Comparison of ENCODE assay signal across 16 mouse cellular contexts in the genomic region with DNA sequence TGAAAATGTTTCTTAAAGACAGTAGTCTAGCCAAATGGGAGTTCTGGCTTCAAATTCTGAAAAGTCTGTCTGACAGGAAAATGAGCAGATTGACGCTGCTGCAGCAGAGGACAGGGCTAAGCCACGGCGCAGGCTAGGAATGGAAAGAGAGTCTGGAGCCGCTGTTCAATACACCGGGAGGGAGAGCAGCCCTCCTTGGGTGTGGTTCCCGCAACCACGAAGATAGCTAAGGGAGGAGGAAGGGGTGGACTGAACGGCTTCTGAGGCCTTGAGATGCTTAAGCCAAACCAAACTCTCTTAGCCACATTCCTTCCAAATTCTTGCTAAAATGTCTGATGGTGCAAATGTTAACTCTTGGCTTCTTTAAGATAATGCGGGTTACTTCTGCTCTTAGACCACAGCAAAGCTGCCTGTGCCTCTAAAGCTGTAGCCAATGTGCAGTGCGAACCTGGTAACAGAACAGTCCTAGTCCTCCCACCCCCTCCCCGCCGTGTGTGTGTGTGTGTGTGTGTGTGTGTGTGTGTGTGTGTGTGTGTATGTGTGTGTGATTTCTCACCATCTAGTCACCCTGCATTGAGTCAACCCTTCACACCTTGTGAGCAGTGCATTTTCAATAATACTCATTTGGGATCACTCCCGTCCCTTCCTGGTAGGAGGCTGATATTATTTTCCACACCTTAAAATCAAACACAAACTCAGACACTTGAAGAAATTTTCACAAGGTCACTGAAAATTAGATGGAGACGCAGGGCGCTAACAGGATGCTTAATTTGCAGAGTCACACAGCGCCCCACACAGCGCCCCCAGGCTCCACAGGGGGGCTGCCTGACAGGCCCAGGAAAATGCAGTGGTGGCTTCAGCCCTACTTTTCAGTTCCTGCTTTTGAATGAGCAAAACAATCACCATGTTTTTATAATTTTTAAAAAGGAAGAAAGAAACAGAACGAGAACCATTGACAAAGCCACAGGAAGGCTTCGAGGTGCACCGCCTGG.
A peak's percentile ranks its signal among the peaks of the same experiment; 100 is the strongest.
DNase-seq lines count a peak whose midpoint lies in the region; ATAC-seq lines count a peak whose summit lies in the region.
"Had no signal": no experiment of that assay in that cellular context is flagged by ENCODE, and none has a peak within 500 bp of the region (broad histone marks: within the 10 kb centered on the region; RNA-seq: fewer than 3 reads in every experiment).

No protein-coding gene starts in this region.

- H3K27ac ChIP-seq in heart, embryonic 11.5 days (ENCODE audit: low read depth, low read length): no peak overlapping the region
- H3K27ac ChIP-seq in forebrain, embryonic 12.5 days: no peak overlapping the region
- no peak overlapping the region for H3K27ac ChIP-seq in midbrain, embryonic 16.5 days (ENCODE audit: low read length)
- H3K27ac ChIP-seq: hindbrain, embryonic 15.5 days had no signal

- no peaks in the 10 kb centered on the region for H3K36me3 ChIP-seq in heart, embryonic 11.5 days (ENCODE audit: control insufficient read depth, insufficient read depth, low read length)
- no peaks in the 10 kb centered on the region for H3K36me3 ChIP-seq in forebrain, embryonic 12.5 days (replicated peaks)
- no peaks in the 10 kb centered on the region for H3K36me3 ChIP-seq in midbrain, embryonic 16.5 days (ENCODE audit: control insufficient read depth, insufficient read depth, low read length)
- H3K36me3 ChIP-seq: hindbrain, embryonic 15.5 days had no signal

- WGBS in heart, embryonic 11.5 days (ENCODE audit: insufficient replicate concordance): 63% methylated on average over 20 of the region's 20 CpGs
- 74% methylated on average over 20 of the region's 20 CpGs for WGBS in forebrain, embryonic 12.5 days
- WGBS in midbrain, embryonic 16.5 days: 74% methylated on average over 18 of the region's 20 CpGs

- no peak overlapping the region for H3K9ac ChIP-seq in heart, embryonic 11.5 days (ENCODE audit: low read depth, low read length)
- H3K9ac ChIP-seq in forebrain, embryonic 12.5 days: no peak overlapping the region
- no peak overlapping the region for H3K9ac ChIP-seq in midbrain, embryonic 16.5 days (ENCODE audit: low read depth, low read length)
- H3K9ac ChIP-seq: hindbrain, embryonic 15.5 days had no signal

- peak; percentile 6 to 9 for DNase-seq in heart, adult 18-20 months
- DNase-seq in right cerebral cortex, postnatal 10 days (ENCODE audit: low spot score in 2 of 2): peak; percentile 36 to 53
- DNase-seq in right cerebral cortex, postnatal 36 days (ENCODE audit: low spot score in 2 of 2): no peak
- no peak for DNase-seq in kidney, adult 11 months
- DNase-seq in lung, postnatal 25 days (ENCODE audit: low spot score): no peak
- DNase-seq: adrenal gland, postnatal 25 days; cerebellum, adult 11 months; gastrocnemius, postnatal 14 days; kidney, adult 9 months had no signal

- ATAC-seq in heart, embryonic 11.5 days (replicated peaks; ENCODE audit: insufficient number of reproducible peaks, low FRiP score, low TSS enrichment): no peak
- peak; percentile 81 for ATAC-seq in forebrain, embryonic 12.5 days (ENCODE audit: low FRiP score)
- 0 out of 2 replicates have a peak, but pooled peaks have one; percentile 25 for ATAC-seq in midbrain, embryonic 16.5 days
- ATAC-seq: lung, postnatal 0 days had no signal

- no peaks in the 10 kb centered on the region for H3K4me1 ChIP-seq in heart, embryonic 11.5 days (ENCODE audit: control insufficient read depth, insufficient read depth, low read length)
- no peaks in the 10 kb centered on the region for H3K4me1 ChIP-seq in forebrain, embryonic 12.5 days
- H3K4me1 ChIP-seq in midbrain, embryonic 16.5 days (ENCODE audit: control insufficient read depth, insufficient read depth, low read length): no peaks in the 10 kb centered on the region
- H3K4me1 ChIP-seq: hindbrain, embryonic 15.5 days had no signal

- no peaks in the 10 kb centered on the region for H3K27me3 ChIP-seq in heart, embryonic 11.5 days (ENCODE audit: control insufficient read depth, insufficient read depth, low read length)
- no peaks in the 10 kb centered on the region for H3K27me3 ChIP-seq in forebrain, embryonic 12.5 days
- no peaks in the 10 kb centered on the region for H3K27me3 ChIP-seq in midbrain, embryonic 16.5 days (ENCODE audit: control insufficient read depth, insufficient read depth, low read depth, low read length)
- H3K27me3 ChIP-seq: hindbrain, embryonic 15.5 days had no signal

- no peaks in the 10 kb centered on the region for H3K9me3 ChIP-seq in heart, embryonic 11.5 days (replicated peaks; ENCODE audit: control insufficient read depth, low read length)
- no peaks in the 10 kb centered on the region for H3K9me3 ChIP-seq in forebrain, embryonic 12.5 days
- no peaks in the 10 kb centered on the region for H3K9me3 ChIP-seq in midbrain, embryonic 16.5 days (replicated peaks; ENCODE audit: control insufficient read depth, low read length, poor library complexity, severe bottlenecking)
- H3K9me3 ChIP-seq: hindbrain, embryonic 15.5 days had no signal

- no peak overlapping the region for H3K4me3 ChIP-seq in heart, embryonic 11.5 days (ENCODE audit: low read depth, low read length)
- H3K4me3 ChIP-seq in forebrain, embryonic 12.5 days (replicated peaks): no peak overlapping the region
- no peak overlapping the region for H3K4me3 ChIP-seq in midbrain, embryonic 16.5 days (ENCODE audit: low read depth, low read length)
- H3K4me3 ChIP-seq: erythroblast, embryonic 14.5 days; hindbrain, embryonic 15.5 days had no signal

- H3K4me2 ChIP-seq in heart, embryonic 11.5 days: no peak overlapping the region
- H3K4me2 ChIP-seq in forebrain, embryonic 12.5 days: no peak overlapping the region
- H3K4me2 ChIP-seq in midbrain, embryonic 16.5 days (ENCODE audit: low read length): no peak overlapping the region
- H3K4me2 ChIP-seq: hindbrain, embryonic 15.5 days; liver, embryonic 11.5 days had no signal

Comparison
In these comparisons a context has a peak if more than half of its experiments do, and no peak if none do; other contexts are left out.
1. DNase-seq: peak in heart, adult 18-20 months (2 of 2) and right cerebral cortex, postnatal 10 days (2 of 2); none in right cerebral cortex, postnatal 36 days (0 of 2), kidney, adult 11 months (single experiment) and lung, postnatal 25 days (single experiment).